Mouse (Mus musculus): Measurements from ENCODE around the gene Hoxd1. TPM values are rescaled to one million over a fixed set of nuclear protein-coding genes. Genes with fewer than 3 reads are reported as not detected.

Gene Hoxd1
- polyA plus RNA-seq (2015; fragmentation: Nextera tagmentation; extraction: Ambion mirVana), result 0.99 and 1.00 TPM in 2 replicates

DNA sequence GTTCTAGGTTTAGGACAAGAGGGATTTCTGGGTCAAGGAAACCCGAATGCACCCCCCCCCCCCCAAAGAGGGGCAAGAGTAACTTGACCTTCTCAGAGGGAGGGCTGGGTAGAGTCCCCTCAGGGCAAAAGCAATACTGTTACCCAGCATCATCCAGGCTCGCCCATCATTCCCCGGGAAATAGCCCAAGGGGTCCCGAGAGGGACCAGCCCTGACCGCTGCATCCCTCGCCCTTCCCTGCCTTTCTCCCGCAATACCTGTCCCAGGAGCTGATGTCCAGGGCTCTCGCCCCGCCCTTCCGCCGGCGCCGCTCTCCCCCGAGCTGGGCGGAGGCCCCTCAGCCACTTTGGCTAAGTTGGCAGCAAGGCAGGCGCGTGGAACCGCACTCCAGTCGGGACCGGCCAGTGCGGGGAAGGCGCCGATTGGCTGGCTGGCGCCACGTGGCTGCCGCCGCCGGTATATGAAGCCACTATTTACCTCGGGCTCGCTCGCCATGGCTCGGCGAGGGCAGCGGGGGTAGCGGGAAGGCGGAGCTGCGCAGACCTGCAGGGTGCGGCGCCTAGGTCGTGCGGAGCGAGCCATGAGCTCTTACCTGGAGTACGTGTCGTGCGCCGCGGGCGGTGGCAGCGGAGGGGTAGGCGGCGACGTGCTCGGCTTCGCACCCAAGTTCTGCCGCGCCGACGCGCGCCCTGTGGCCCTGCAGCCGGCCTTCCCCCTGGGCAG is at the start of gene Hoxd1:
Hoxd1 (plus strand) TSS at position 459 of the 723 bp plus-strand sequence.
- peak; percentile 90 for ATAC-seq (ENCODE audit: low FRiP score, low TSS enrichment)
- Histone ChIP-seq H3K4me2 (replicated peaks; ENCODE audit: low read depth, low read length) (peak within 1 kb of the TSS; percentile 98), H3K4me1 (ENCODE audit: insufficient read depth, low read length) (peaks cover 18% of the 10 kb centered on the region), H3K27me3 (ENCODE audit: insufficient read depth, low read length) (peaks cover 42% of the 10 kb centered on the region), H3K9ac (replicated peaks; ENCODE audit: low read length) (peak within 1 kb of the TSS; percentile 66), H3K36me3 (ENCODE audit: insufficient read depth, low read length) (no peaks in the 10 kb centered on the region), H3K27ac (ENCODE audit: low read length) (no peak within 1 kb of the TSS), H3K9me3 (ENCODE audit: low read length) (no peaks in the 10 kb centered on the region), H3K4me3 (ENCODE audit: low read length) (peak within 1 kb of the TSS; percentile 63)
- under 1% methylated on average over 59 of the region's 61 CpGs for WGBS

DNA sequence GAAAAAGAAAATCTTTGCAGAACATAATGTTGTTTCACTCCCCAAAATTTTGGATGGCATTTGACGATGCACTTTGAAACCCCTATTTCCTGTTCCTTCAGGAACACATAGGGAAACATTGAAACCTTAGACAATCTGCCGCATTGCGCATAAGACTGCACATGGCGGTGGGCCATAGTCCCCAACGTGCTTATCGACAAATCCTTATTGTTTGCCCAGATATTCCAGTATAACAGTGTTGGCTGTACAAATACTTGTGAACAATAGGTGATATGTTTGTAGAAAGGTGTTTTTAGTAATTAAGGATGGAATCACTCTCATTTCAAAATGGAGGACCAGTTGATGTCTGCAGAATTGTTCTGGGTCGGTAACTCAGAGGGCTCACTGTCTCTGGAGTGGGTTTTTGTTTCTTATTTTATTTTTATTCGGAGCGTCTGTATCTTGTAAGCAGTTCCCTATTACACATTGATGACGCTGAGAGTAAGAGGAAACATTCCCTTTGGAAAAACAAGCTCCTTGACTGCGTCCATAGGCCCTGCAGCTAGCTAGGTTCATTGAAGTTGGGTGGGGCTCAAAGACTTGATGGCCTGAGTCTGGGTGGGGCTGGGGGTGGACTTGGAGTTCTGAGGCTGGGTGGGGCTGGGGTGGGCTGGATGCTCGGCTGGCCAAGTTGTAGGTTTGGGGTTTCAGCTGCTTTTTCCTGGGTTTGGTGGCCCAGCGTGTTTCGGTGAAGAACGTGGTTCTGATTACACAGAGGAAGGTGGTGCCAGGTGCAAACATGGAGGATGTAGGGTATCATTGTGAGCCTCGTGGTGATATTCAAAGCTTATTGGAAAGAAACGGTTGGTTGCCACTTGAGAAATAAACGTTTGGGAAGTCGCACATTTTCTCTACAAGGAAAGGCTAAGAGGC is 49.3 kb upstream of the Hoxd1 start:
- H3K9ac ChIP-seq (replicated peaks; ENCODE audit: low read length), result peak overlapping the region; percentile 99
- no peaks in the 10 kb centered on the region for H3K36me3 ChIP-seq (ENCODE audit: insufficient read depth, low read length)
- H3K4me1 ChIP-seq (ENCODE audit: insufficient read depth, low read length), result peaks cover 49% of the 10 kb centered on the region
- WGBS, result 5% methylated on average over 19 of the region's 19 CpGs
- H3K4me3 ChIP-seq (ENCODE audit: low read length), result peak overlapping the region; percentile 97
- H3K4me2 ChIP-seq (replicated peaks; ENCODE audit: low read depth, low read length), result peak overlapping the region; percentile 63
- H3K9me3 ChIP-seq (ENCODE audit: low read length), result no peaks in the 10 kb centered on the region
- H3K27ac ChIP-seq (ENCODE audit: low read length), result peak overlapping the region; percentile 99
- H3K27me3 ChIP-seq (ENCODE audit: insufficient read depth, low read length), result no peaks in the 10 kb centered on the region
- ATAC-seq (ENCODE audit: low FRiP score, low TSS enrichment), result no peak; the same call in 1 of the 2 replicates

GRCm38 (mm10) chr2:74714156-74714789 is 48.5 kb upstream of the Hoxd1 start:
- peak overlapping the region; percentile 97 for H3K4me3 ChIP-seq (ENCODE audit: low read length)
- H3K27me3 ChIP-seq (ENCODE audit: insufficient read depth, low read length), result no peaks in the 10 kb centered on the region
- H3K4me2 ChIP-seq (replicated peaks; ENCODE audit: low read depth, low read length), result peak overlapping the region; percentile 63
- peaks cover 48% of the 10 kb centered on the region for H3K4me1 ChIP-seq (ENCODE audit: insufficient read depth, low read length)
- peak overlapping the region; percentile 99 for H3K9ac ChIP-seq (replicated peaks; ENCODE audit: low read length)
- H3K27ac ChIP-seq (ENCODE audit: low read length), result peak overlapping the region; percentile 99
- WGBS, result 3% methylated on average over 18 of the region's 18 CpGs
- ATAC-seq (ENCODE audit: low FRiP score, low TSS enrichment), result no peak
- no peaks in the 10 kb centered on the region for H3K9me3 ChIP-seq (ENCODE audit: low read length)
- no peaks in the 10 kb centered on the region for H3K36me3 ChIP-seq (ENCODE audit: insufficient read depth, low read length)

- H3K4me1 ChIP-seq (ENCODE audit: insufficient read depth, low read length), result peaks cover 48% of the 10 kb centered on the region
- H3K27me3 ChIP-seq (ENCODE audit: insufficient read depth, low read length), result no peaks in the 10 kb centered on the region
- no peaks in the 10 kb centered on the region for H3K9me3 ChIP-seq (ENCODE audit: low read length)
- peak overlapping the region; percentile 99 for H3K27ac ChIP-seq (ENCODE audit: low read length)
- 1% methylated on average over 14 of the region's 14 CpGs for WGBS
- peak overlapping the region; percentile 97 for H3K4me3 ChIP-seq (ENCODE audit: low read length)
- peak overlapping the region; percentile 99 for H3K9ac ChIP-seq (replicated peaks; ENCODE audit: low read length)
- ATAC-seq (ENCODE audit: low FRiP score, low TSS enrichment), result peak; percentile 84
- H3K4me2 ChIP-seq (replicated peaks; ENCODE audit: low read depth, low read length), result peak overlapping the region; percentile 63
- no peaks in the 10 kb centered on the region for H3K36me3 ChIP-seq (ENCODE audit: insufficient read depth, low read length)
Measured at GRCm38 (mm10) chr2:74714881-74715280, 47.9 kb upstream of the Hoxd1 start.

GRCm38 (mm10) chr2:74715504-74716241 is 47.1 kb upstream of the Hoxd1 start:
- peak overlapping the region; percentile 99 for H3K9ac ChIP-seq (replicated peaks; ENCODE audit: low read length)
- peaks cover 48% of the 10 kb centered on the region for H3K4me1 ChIP-seq (ENCODE audit: insufficient read depth, low read length)
- 3% methylated on average over 26 of the region's 26 CpGs for WGBS

GRCm38 (mm10) chr2:74720384-74720783 is 42.4 kb upstream of the Hoxd1 start:
- no peak overlapping the region for H3K4me3 ChIP-seq (ENCODE audit: low read length)
- H3K27me3 ChIP-seq (ENCODE audit: insufficient read depth, low read length), result no peaks in the 10 kb centered on the region
- H3K27ac ChIP-seq (ENCODE audit: low read length), result no peak overlapping the region
- H3K36me3 ChIP-seq (ENCODE audit: insufficient read depth, low read length), result no peaks in the 10 kb centered on the region
- 26% methylated on average over 2 of the region's 2 CpGs for WGBS
- no peak overlapping the region for H3K9ac ChIP-seq (replicated peaks; ENCODE audit: low read length)
- ATAC-seq (ENCODE audit: low FRiP score, low TSS enrichment), result no peak
- H3K9me3 ChIP-seq (ENCODE audit: low read length), result no peaks in the 10 kb centered on the region
- 0 out of 2 replicates have a peak overlapping the region, but pooled peaks have one; percentile 45 for H3K4me2 ChIP-seq (replicated peaks; ENCODE audit: low read depth, low read length)
- peaks cover 86% of the 10 kb centered on the region for H3K4me1 ChIP-seq (ENCODE audit: insufficient read depth, low read length)

More at GRCm38 (mm10) chr2:74715504-74716241, 47.1 kb upstream of the Hoxd1 start:
- no peaks in the 10 kb centered on the region for H3K36me3 ChIP-seq (ENCODE audit: insufficient read depth, low read length)
- peak overlapping the region; percentile 97 for H3K4me3 ChIP-seq (ENCODE audit: low read length)
- ATAC-seq (ENCODE audit: low FRiP score, low TSS enrichment), result peak; percentile 77
- H3K27me3 ChIP-seq (ENCODE audit: insufficient read depth, low read length), result no peaks in the 10 kb centered on the region
- peak overlapping the region; percentile 63 for H3K4me2 ChIP-seq (replicated peaks; ENCODE audit: low read depth, low read length)
- peak overlapping the region; percentile 99 for H3K27ac ChIP-seq (ENCODE audit: low read length)
- H3K9me3 ChIP-seq (ENCODE audit: low read length), result no peaks in the 10 kb centered on the region

- peaks cover 81% of the 10 kb centered on the region for H3K4me1 ChIP-seq (ENCODE audit: insufficient read depth, low read length)
- no peaks in the 10 kb centered on the region for H3K27me3 ChIP-seq (ENCODE audit: insufficient read depth, low read length)
- peak overlapping the region; percentile 45 for H3K4me2 ChIP-seq (replicated peaks; ENCODE audit: low read depth, low read length)
- 24% methylated on average over 5 of the region's 5 CpGs for WGBS
- H3K9me3 ChIP-seq (ENCODE audit: low read length), result no peaks in the 10 kb centered on the region
- peak overlapping the region; percentile 45 for H3K4me3 ChIP-seq (ENCODE audit: low read length)
- ATAC-seq (ENCODE audit: low FRiP score, low TSS enrichment), result no peak
- no peaks in the 10 kb centered on the region for H3K36me3 ChIP-seq (ENCODE audit: insufficient read depth, low read length)
- peak overlapping the region; percentile 49 for H3K9ac ChIP-seq (replicated peaks; ENCODE audit: low read length)
- peak overlapping the region; percentile 76 for H3K27ac ChIP-seq (ENCODE audit: low read length)
Measured at GRCm38 (mm10) chr2:74720955-74721491, 41.8 kb upstream of the Hoxd1 start.

GRCm38 (mm10) chr2:74721882-74722281 is 40.9 kb upstream of the Hoxd1 start:
- peak overlapping the region; percentile 45 for H3K4me2 ChIP-seq (replicated peaks; ENCODE audit: low read depth, low read length)
- H3K9ac ChIP-seq (replicated peaks; ENCODE audit: low read length), result peak overlapping the region; percentile 59
- H3K4me3 ChIP-seq (ENCODE audit: low read length), result peak overlapping the region; percentile 45
- peak; percentile 58; the same call in 1 of the 2 replicates for ATAC-seq (ENCODE audit: low FRiP score, low TSS enrichment)
- WGBS, result 15% methylated on average over 6 of the region's 6 CpGs
- peak overlapping the region; percentile 76 for H3K27ac ChIP-seq (ENCODE audit: low read length)
- H3K9me3 ChIP-seq (ENCODE audit: low read length), result no peaks in the 10 kb centered on the region
- H3K36me3 ChIP-seq (ENCODE audit: insufficient read depth, low read length), result peaks cover 5% of the 10 kb centered on the region; the same call in 1 of the 2 replicates
- no peaks in the 10 kb centered on the region for H3K27me3 ChIP-seq (ENCODE audit: insufficient read depth, low read length)
- peaks cover 81% of the 10 kb centered on the region for H3K4me1 ChIP-seq (ENCODE audit: insufficient read depth, low read length)
